In the genomic region with DNA sequence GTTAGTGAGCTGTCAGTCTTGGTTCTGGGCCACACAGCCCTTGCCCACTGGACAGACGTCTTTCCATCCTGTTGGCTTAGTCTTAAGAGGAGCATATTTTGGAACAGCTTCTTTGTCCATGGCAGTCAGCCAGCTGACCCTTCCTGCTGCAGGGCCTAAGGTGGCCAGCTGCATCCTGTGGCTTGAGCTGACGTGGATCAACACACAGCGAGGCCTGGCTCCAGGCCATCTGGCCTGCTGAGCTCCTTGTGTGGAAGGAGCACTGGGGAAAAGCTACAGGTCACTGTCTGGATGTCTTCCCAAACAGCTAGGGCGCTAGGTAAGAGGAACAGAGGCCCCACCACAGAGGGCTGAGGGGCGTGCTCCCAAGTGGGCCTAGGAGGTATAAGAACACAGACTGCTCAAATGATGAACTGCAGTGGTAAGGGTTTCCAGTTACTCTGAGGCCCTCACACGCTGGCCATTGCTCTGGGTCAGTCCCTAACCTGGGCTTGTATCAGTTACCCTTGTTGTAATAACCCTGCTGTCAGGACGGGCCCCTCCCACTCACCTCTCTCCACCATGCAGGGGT, we compare ENCODE assay signal across 8 mouse cellular contexts.
DNase-seq lines count a peak whose midpoint lies in the region; ATAC-seq and TF ChIP-seq lines count a peak whose summit lies in the region.

No protein-coding gene starts in this region.

- no peak overlapping the region for H3K4me3 ChIP-seq in embryonic facial prominence, embryonic 12.5 days
- no peak overlapping the region for H3K4me3 ChIP-seq in heart, postnatal 0 days (ENCODE audit: low read depth, low read length)

- 0 out of 2 replicates have a peak, but pooled peaks cover 6% of the 10 kb centered on the region for H3K27me3 ChIP-seq in embryonic facial prominence, embryonic 12.5 days
- H3K27me3 ChIP-seq in heart, postnatal 0 days (ENCODE audit: control insufficient read depth, insufficient read depth, low read length) = no peaks in the 10 kb centered on the region

- H3K27ac ChIP-seq in embryonic facial prominence, embryonic 12.5 days = 0 out of 2 replicates have a peak overlapping the region, but pooled peaks have one; percentile 36
- H3K27ac ChIP-seq in heart, postnatal 0 days (ENCODE audit: low read depth) = peak overlapping the region; percentile 52; the same call in 1 of the 2 replicates

- peak; percentile 98 for TF ChIP-seq EP300 in heart, postnatal 0 days (IDR thresholded peaks at IDR 0.05; ENCODE audit: low read depth)

- peaks cover 16% of the 10 kb centered on the region; the same call in 1 of the 2 replicates for H3K4me1 ChIP-seq in embryonic facial prominence, embryonic 12.5 days
- peaks cover 10% of the 10 kb centered on the region; the same call in 1 of the 2 replicates for H3K4me1 ChIP-seq in heart, postnatal 0 days (ENCODE audit: control insufficient read depth, insufficient read depth)

- H3K36me3 ChIP-seq in embryonic facial prominence, embryonic 12.5 days = no peaks in the 10 kb centered on the region
- no peaks in the 10 kb centered on the region for H3K36me3 ChIP-seq in heart, postnatal 0 days (replicated peaks; ENCODE audit: control insufficient read depth, insufficient read depth, low read length)

- DNase-seq in 416B (ENCODE audit: low read depth) = peak; percentile 91
- DNase-seq in adipocyte (ENCODE audit: low spot score) = peak; percentile 20
- DNase-seq in heart, postnatal 0 days (ENCODE audit: low spot score) = peak; percentile 85
- DNase-seq in kidney, postnatal 10 days = peak; percentile 92
- DNase-seq in lung, postnatal 4 days = peak; percentile 87 to 92
- DNase-seq in yolk sac, embryonic 10.5 days (ENCODE audit: low spot score) = peak; percentile 3
- DNase-seq in thymus, postnatal 25 days = no peak

- no peak overlapping the region for H3K4me2 ChIP-seq in embryonic facial prominence, embryonic 12.5 days (replicated peaks)
- H3K4me2 ChIP-seq in heart, postnatal 0 days (ENCODE audit: low read depth, low read length) = no peak overlapping the region

- no peaks in the 10 kb centered on the region for H3K9me3 ChIP-seq in embryonic facial prominence, embryonic 12.5 days
- no peaks in the 10 kb centered on the region for H3K9me3 ChIP-seq in heart, postnatal 0 days (replicated peaks; ENCODE audit: control insufficient read depth, low read length)

- H3K9ac ChIP-seq in embryonic facial prominence, embryonic 12.5 days = no peak overlapping the region
- H3K9ac ChIP-seq in heart, postnatal 0 days (replicated peaks; ENCODE audit: low read depth, low read length) = no peak overlapping the region

- TF ChIP-seq CTCF in heart, postnatal 0 days (IDR thresholded peaks at IDR 0.05; ENCODE audit: low read depth) = no peak

- 49% methylated on average over 7 of the region's 7 CpGs for WGBS in embryonic facial prominence, embryonic 12.5 days
- 29% methylated on average over 7 of the region's 7 CpGs for WGBS in heart, postnatal 0 days

- peak; percentile 44; the same call in 1 of the 2 replicates for ATAC-seq in embryonic facial prominence, embryonic 12.5 days (ENCODE audit: insufficient number of reproducible peaks, insufficient read depth, low FRiP score, low TSS enrichment)
- peak; percentile 84 for ATAC-seq in heart, postnatal 0 days (ENCODE audit: insufficient read depth, low read depth)
